18 mouse cellular contexts compared by ENCODE assay signal in the genomic region with DNA sequence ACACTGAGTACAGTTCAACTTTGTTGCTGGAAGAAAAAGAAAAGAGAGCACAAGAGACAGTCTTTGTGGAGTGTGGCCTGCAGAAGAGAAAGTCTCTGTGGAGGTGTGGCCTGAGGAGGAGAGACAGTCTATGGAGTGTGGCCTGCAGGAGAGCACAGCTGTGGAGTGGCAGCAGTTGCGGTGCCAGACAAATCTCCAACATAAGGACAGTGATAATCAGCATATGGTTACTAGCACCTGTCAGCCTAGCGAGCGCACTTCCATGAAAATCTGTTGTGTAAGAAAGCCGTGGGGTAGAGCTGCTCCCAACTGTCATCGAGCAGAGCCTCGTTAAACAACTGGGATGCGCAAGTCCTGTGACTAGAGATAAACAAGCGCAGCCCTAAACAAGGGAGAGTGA. TPM values are rescaled to one million over a fixed set of nuclear protein-coding genes. Genes with fewer than 3 reads are reported as not detected.
"Had no signal": no experiment of that assay in that cellular context is flagged by ENCODE, and none has a peak within 500 bp of the region (broad histone marks: within the 10 kb centered on the region; RNA-seq: fewer than 3 reads in every experiment).

No protein-coding gene starts in this region.

- DNase-seq: lung, adult 18-20 months; lung, embryonic 14.5 days; lung, postnatal 10 days; lung, postnatal 4 days; midbrain, embryonic 14.5 days; right cerebral cortex, postnatal 14 days; thymus, adult 2 months; thymus, postnatal 25 days; thymus, postnatal 4 days had no signal

- H3K9me3 ChIP-seq: midbrain, embryonic 10.5 days; midbrain, embryonic 12.5 days; neural tube, embryonic 12.5 days; stomach, embryonic 15.5 days had no signal

- H3K4me2 ChIP-seq: lung, embryonic 14.5 days; midbrain, embryonic 12.5 days; neural tube, embryonic 12.5 days; stomach, embryonic 15.5 days had no signal

- ATAC-seq: midbrain, embryonic 16.5 days had no signal

- H3K9ac ChIP-seq: lung, embryonic 14.5 days; midbrain, embryonic 12.5 days; neural tube, embryonic 12.5 days; stomach, embryonic 15.5 days had no signal

- H3K27me3 ChIP-seq: midbrain, embryonic 12.5 days; neural tube, embryonic 12.5 days; stomach, embryonic 15.5 days had no signal

- H3K27ac ChIP-seq: midbrain, embryonic 10.5 days; midbrain, embryonic 12.5 days; neural tube, embryonic 12.5 days; stomach, embryonic 15.5 days; stomach, postnatal 0 days had no signal

- H3K4me3 ChIP-seq: midbrain, embryonic 10.5 days; midbrain, embryonic 12.5 days; neural tube, embryonic 12.5 days; stomach, embryonic 15.5 days had no signal

RNA-seq across cellular contexts. Expression of a gene that starts 11.2 kb away (rescaled TPM):
- total RNA-seq: megakaryocyte-erythroid progenitor cell, adult 5-6 weeks; neutrophil, adult 5-6 weeks had no signal
- polyA plus RNA-seq: lung, embryonic 14.5 days; spleen, adult 2 months had no signal
